Mouse (Mus musculus) MEL (cell line): ENCODE results near the gene Col6a1. TPM values are rescaled to one million over a fixed set of nuclear protein-coding genes. Genes with fewer than 3 reads are reported as not detected.

ENCODE experiments used
- DNase-seq: peaks from one replicate; pipeline ENCODE4 v3.0.0; 2011; ENCODE audit warnings: low read depth, low spot score
- H3K27ac ChIP-seq: 2 replicates; pipeline ENCODE4 v1.5.1; 2012; ENCODE audit warnings: low read depth, mild to moderate bottlenecking, control low read depth, low read length, moderate library complexity; ENCODE audit not compliant: control insufficient read depth
- H3K27me3 ChIP-seq, 2 experiments: fragments of 150-350 bp in 1 of 2; sonication (generic) in 1 of 2; 2 replicates each; pipeline ENCODE4 v1.6.1; 2012; ENCODE audit warnings: low read length in 2 of 2, mild to moderate bottlenecking in 2 of 2, improper control_type of control experiment in 1 of 2, moderate library complexity in 1 of 2; ENCODE audit not compliant: insufficient read depth in 2 of 2, control insufficient read depth in 1 of 2
- H3K36me3 ChIP-seq, 2 experiments: 2 replicates each; pipeline ENCODE4 v1.6.1; 2012 to 2014; ENCODE audit warnings: low read length in 2 of 2, improper control_type of control experiment in 1 of 2, inconsistent platforms in 1 of 2, mild to moderate bottlenecking in 1 of 2; ENCODE audit not compliant: insufficient read depth in 2 of 2, control insufficient read depth in 1 of 2
- H3K4me1 ChIP-seq, 2 experiments: fragments of 150-350 bp in 1 of 2; sonication (generic) in 1 of 2; 2 replicates each; pipeline ENCODE4 v1.6.1; 2012; ENCODE audit warnings: low read length in 2 of 2, improper control_type of control experiment in 1 of 2, mild to moderate bottlenecking in 1 of 2; ENCODE audit not compliant: insufficient read depth in 2 of 2, control insufficient read depth in 1 of 2
- H3K4me3 ChIP-seq, 2 experiments: fragments of 150-350 bp in 1 of 2; sonication (generic) in 1 of 2; 2 replicates each; pipeline ENCODE4 v1.5.1; 2012; ENCODE audit warnings: low read depth in 2 of 2, low read length in 2 of 2, mild to moderate bottlenecking in 2 of 2, moderate library complexity in 2 of 2, control low read depth in 1 of 2, improper control_type of control experiment in 1 of 2; ENCODE audit not compliant: control insufficient read depth in 1 of 2, insufficient read depth in 1 of 2
- H3K79me2 ChIP-seq: 2 replicates; pipeline ENCODE4 v1.6.1; 2012; ENCODE audit warnings: mild to moderate bottlenecking, low read length, moderate library complexity; ENCODE audit not compliant: control insufficient read depth, poor library complexity, insufficient read depth
- H3K9ac ChIP-seq: 2 replicates; pipeline ENCODE4 v1.6.1; 2012; ENCODE audit warnings: low read depth, mild to moderate bottlenecking, control low read depth, low read length, moderate library complexity; ENCODE audit not compliant: control insufficient read depth, poor library complexity, severe bottlenecking
- H3K9me3 ChIP-seq: fragments of 150-350 bp; sonication (generic); replicated peaks from 2 replicates; pipeline ENCODE4 v1.6.1; 2012; ENCODE audit warnings: mild to moderate bottlenecking, low read length, improper control_type of control experiment, moderate library complexity; ENCODE audit not compliant: insufficient read depth
- BHLHE40 ChIP-seq: IDR thresholded peaks from 2 replicates; pipeline ENCODE4 v1.6.1; 2012; ENCODE audit warnings: low read depth, mild to moderate bottlenecking, inconsistent platforms, low read length, improper control_type of control experiment, borderline replicate concordance
- CTCF ChIP-seq, 3 experiments: IDR thresholded peaks in 2 of 3; conservative IDR thresholded peaks in 1 of 3; 2 replicates each; pipeline ENCODE4 v1.5.1; 2011 to 2012; ENCODE audit warnings: low read length in 3 of 3, low read depth in 2 of 3, mild to moderate bottlenecking in 2 of 3, improper control_type of control experiment in 1 of 3, inconsistent platforms in 1 of 3, mixed read lengths in 1 of 3, moderate library complexity in 1 of 3; ENCODE audit not compliant: control insufficient read depth in 1 of 3, insufficient read depth in 1 of 3, poor library complexity in 1 of 3, severe bottlenecking in 1 of 3
- EP300 ChIP-seq, 2 experiments: IDR thresholded peaks; 2 replicates each; pipeline ENCODE4 v1.6.1; 2011; ENCODE audit warnings: improper control_type of control experiment in 2 of 2, low read length in 2 of 2, low read depth in 1 of 2, mild to moderate bottlenecking in 1 of 2
- ETS1 ChIP-seq: IDR thresholded peaks from 2 replicates; pipeline ENCODE4 v1.6.1; 2012; ENCODE audit warnings: low read depth, mild to moderate bottlenecking, inconsistent platforms, low read length, improper control_type of control experiment, moderate library complexity
- GABPA ChIP-seq: IDR thresholded peaks from 2 replicates; pipeline ENCODE4 v1.6.1; 2012; ENCODE audit warnings: low read depth, mild to moderate bottlenecking, inconsistent platforms, low read length, improper control_type of control experiment, moderate library complexity
- GATA1 ChIP-seq: IDR thresholded peaks from 2 replicates; pipeline ENCODE4 v1.6.1; 2011; ENCODE audit warnings: low read depth, low read length, improper control_type of control experiment
- HCFC1 ChIP-seq: IDR thresholded peaks from 2 replicates; pipeline ENCODE4 v1.6.1; 2012; ENCODE audit warnings: low read depth, mild to moderate bottlenecking, inconsistent platforms, low read length, improper control_type of control experiment, moderate library complexity
- KAT2A ChIP-seq: conservative IDR thresholded peaks from 2 replicates; pipeline ENCODE4 v1.6.1; 2012; ENCODE audit warnings: low read depth, low read length, improper control_type of control experiment, inconsistent platforms
- MAZ ChIP-seq: IDR thresholded peaks from 2 replicates; pipeline ENCODE4 v1.6.1; 2012; ENCODE audit warnings: low read depth, mild to moderate bottlenecking, inconsistent platforms, low read length, improper control_type of control experiment
- MEF2A ChIP-seq: IDR thresholded peaks from 2 replicates; pipeline ENCODE4 v1.6.1; 2014; ENCODE audit warnings: low read depth, mild to moderate bottlenecking, inconsistent platforms, low read length, improper control_type of control experiment; ENCODE audit not compliant: poor library complexity, insufficient replicate concordance, severe bottlenecking; ENCODE audit errors: extremely low read depth
- NELFE ChIP-seq: IDR thresholded peaks from 2 replicates; pipeline ENCODE4 v1.6.1; 2011; ENCODE audit warnings: low read depth, low read length, improper control_type of control experiment
- NRF1 ChIP-seq: IDR thresholded peaks from 2 replicates; pipeline ENCODE4 v1.6.1; 2014; ENCODE audit warnings: low read depth, mild to moderate bottlenecking, inconsistent platforms, low read length, improper control_type of control experiment, moderate library complexity; ENCODE audit not compliant: poor library complexity, insufficient read depth, severe bottlenecking
- POLR2AphosphoS2 ChIP-seq: IDR thresholded peaks from 2 replicates; pipeline ENCODE4 v1.6.1; 2011; ENCODE audit warnings: low read length, improper control_type of control experiment
- POLR2AphosphoS5 ChIP-seq: IDR thresholded peaks from 2 replicates; pipeline ENCODE4 v1.6.1; 2012; ENCODE audit warnings: low read depth, borderline replicate concordance, mild to moderate bottlenecking, inconsistent platforms, low read length, moderate library complexity, mixed read lengths
- TAL1 ChIP-seq: IDR thresholded peaks from 2 replicates; pipeline ENCODE4 v1.6.1; 2012; ENCODE audit warnings: mild to moderate bottlenecking, inconsistent platforms, low read length, moderate library complexity, mixed read lengths
- TBP ChIP-seq: IDR thresholded peaks from 2 replicates; pipeline ENCODE4 v1.8.0; 2011; ENCODE audit warnings: low read depth, low read length, improper control_type of control experiment
- UBTF ChIP-seq: IDR thresholded peaks from 2 replicates; pipeline ENCODE4 v1.6.1; 2012; ENCODE audit warnings: low read depth, mild to moderate bottlenecking, inconsistent platforms, low read length, improper control_type of control experiment, moderate library complexity, borderline replicate concordance; ENCODE audit not compliant: insufficient read depth
- USF1 ChIP-seq: IDR thresholded peaks from 2 replicates; pipeline ENCODE4 v1.6.1; 2014; ENCODE audit warnings: low read depth, mild to moderate bottlenecking, inconsistent platforms, low read length, improper control_type of control experiment, moderate library complexity
- USF2 ChIP-seq, 2 experiments: IDR thresholded peaks; 2 replicates each; pipeline ENCODE4 v1.6.1; 2011 to 2012; ENCODE audit warnings: improper control_type of control experiment in 2 of 2, low read length in 2 of 2, borderline replicate concordance in 1 of 2, inconsistent platforms in 1 of 2, low read depth in 1 of 2, mild to moderate bottlenecking in 1 of 2; ENCODE audit not compliant: insufficient read depth in 1 of 2
- ZC3H11A ChIP-seq: IDR thresholded peaks from 2 replicates; pipeline ENCODE4 v1.6.1; 2012; ENCODE audit warnings: low read depth, mild to moderate bottlenecking, inconsistent platforms, low read length, improper control_type of control experiment
- ZMIZ1 ChIP-seq: IDR thresholded peaks from 2 replicates; pipeline ENCODE4 v1.6.1; 2012; ENCODE audit warnings: low read depth, mild to moderate bottlenecking, inconsistent platforms, low read length, improper control_type of control experiment, moderate library complexity
- polyA plus RNA-seq, 2 experiments: library from polyadenylated mRNA; stranded (reverse) in 1 of 2; unstranded in 1 of 2; fragments of >175 nt in 1 of 2; fragments of >200 nt in 1 of 2; gene quantifications; 2 replicates each; pipeline versions ENCODE4 v1.2.1 to v1.2.4; 2012; ENCODE audit warnings: low replicate concordance in 2 of 2, low read depth in 1 of 2; ENCODE audit not compliant: insufficient read length in 2 of 2, insufficient read depth in 1 of 2, missing spikeins in 1 of 2
- total RNA-seq: library from RNA; depleted of rRNA; stranded (reverse); fragments of 300-350 nt; gene quantifications from 2 replicates; pipeline ENCODE4 v1.2.3, GENCODE M21; 2012

Col6a1 gene
- total and polyA plus RNA-seq, 3 experiments = not detected

DNA sequence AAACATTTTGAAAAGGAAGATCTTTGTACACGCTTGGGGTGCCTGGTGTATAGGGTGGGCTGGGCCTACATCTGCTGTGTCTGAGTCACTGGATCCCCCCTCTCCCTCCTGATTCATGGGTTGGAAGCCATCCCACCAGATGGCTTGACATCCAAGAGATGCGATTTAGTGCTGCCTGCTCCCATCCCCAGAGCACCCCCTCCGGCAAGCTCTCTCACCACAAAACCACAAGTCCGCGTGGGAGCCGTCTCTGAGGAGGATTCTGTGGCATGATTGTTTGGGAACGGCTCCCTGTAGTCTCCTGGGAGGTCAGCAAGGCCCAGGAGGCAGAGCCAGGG lies 57.1 kb downstream of the Col6a1 start:
- Histone ChIP-seq H3K9me3 (no peaks in the 10 kb centered on the region), H3K36me3 (no peaks in the 10 kb centered on the region), H3K9ac (no peak overlapping the region), H3K79me2 (no peaks in the 10 kb centered on the region), H3K27me3 (no peaks in the 10 kb centered on the region; a peak in 2 of 4 replicates), H3K4me1 (no peaks in the 10 kb centered on the region), H3K27ac (no peak overlapping the region), H3K4me3 (no peak overlapping the region)
- TF ChIP-seq TAL1 = no peak
- TF ChIP-seq UBTF = no peak
- TF ChIP-seq USF1 = no peak
- no peak for TF ChIP-seq MAZ
- TF ChIP-seq ZC3H11A = no peak
- no peak for TF ChIP-seq GABPA
- no peak for TF ChIP-seq EP300 (IDR thresholded peaks at IDR 0.05; ENCODE audit: low read depth in 1 of 2, low read length in 2 of 2)
- TF ChIP-seq USF2 (IDR thresholded peaks at IDR 0.05; ENCODE audit: borderline replicate concordance in 1 of 2, insufficient read depth in 1 of 2, low read depth in 1 of 2, low read length in 2 of 2) = no peak
- TF ChIP-seq POLR2AphosphoS5 = no peak
- no peak for TF ChIP-seq ZMIZ1
- TF ChIP-seq TBP = no peak
- no peak for TF ChIP-seq MEF2A
- no peak for TF ChIP-seq HCFC1
- TF ChIP-seq KAT2A = no peak
- no peak for TF ChIP-seq POLR2AphosphoS2
- no peak for TF ChIP-seq BHLHE40
- TF ChIP-seq NRF1 = no peak
- no peak for TF ChIP-seq ETS1
- DNase-seq = no peak

DNA sequence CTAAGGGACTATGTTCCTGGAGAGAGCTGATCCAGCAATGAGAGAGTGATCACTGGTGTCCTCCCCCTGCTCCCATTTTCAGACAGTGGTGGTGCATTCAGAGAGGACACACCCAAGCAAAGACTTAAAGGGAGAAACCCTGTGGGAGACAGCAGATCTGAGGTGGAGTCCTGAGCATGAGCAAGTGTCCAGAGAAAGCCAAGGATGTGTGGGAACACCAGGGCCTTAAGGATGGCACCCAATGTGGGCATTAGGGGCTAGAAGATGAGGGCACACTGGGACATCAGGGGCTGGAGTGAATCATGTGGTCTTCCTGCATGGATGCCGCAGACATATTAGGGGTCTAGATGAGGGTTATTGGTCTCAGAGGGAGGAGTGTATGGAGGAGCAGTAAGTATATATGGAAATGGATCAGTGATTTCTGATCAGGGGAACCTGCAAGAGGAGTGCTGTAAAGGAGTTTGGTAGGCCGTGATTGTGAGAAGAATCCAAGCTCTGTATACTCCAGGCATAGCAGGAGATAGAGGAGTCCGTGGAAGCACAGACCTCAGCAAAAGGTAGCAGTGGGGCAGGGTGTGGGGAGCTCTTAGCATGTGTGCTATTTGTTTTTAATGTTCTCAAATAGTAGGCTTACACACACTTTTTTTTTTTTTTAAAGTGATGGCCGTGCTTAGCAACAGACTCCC lies 57.6 kb downstream of the Col6a1 start:
- Histone ChIP-seq H3K27me3 (no peaks in the 10 kb centered on the region; a peak in 2 of 4 replicates), H3K4me1 (no peaks in the 10 kb centered on the region), H3K9me3 (no peaks in the 10 kb centered on the region), H3K4me3 (no peak overlapping the region), H3K9ac (no peak overlapping the region), H3K36me3 (no peaks in the 10 kb centered on the region), H3K79me2 (no peaks in the 10 kb centered on the region), H3K27ac (no peak overlapping the region)
- no peak for TF ChIP-seq NRF1
- TF ChIP-seq NELFE = no peak
- no peak for TF ChIP-seq CTCF (IDR thresholded peaks at IDR 0.05 in 2 of 3, conservative IDR thresholded peaks at IDR 0.05 in 1 of 3; ENCODE audit: control insufficient read depth in 1 of 3, insufficient read depth in 1 of 3, low read depth in 2 of 3, low read length in 3 of 3, poor library complexity in 1 of 3, severe bottlenecking in 1 of 3)
- TF ChIP-seq GATA1 = no peak
- TF ChIP-seq GABPA = no peak
- DNase-seq = no peak
